Mouse (Mus musculus) E14TG2a.4 (cell line): ENCODE data around the gene Col16a1.

Experiments used
- CTCF ChIP-seq: conservative IDR thresholded peaks from 2 replicates; pipeline ENCODE4 v1.5.1; 2014; ENCODE audit warnings: low read length
- POU5F1 ChIP-seq: IDR thresholded peaks from 2 replicates; pipeline ENCODE4 v1.6.1; 2014; ENCODE audit warnings: low read length, borderline replicate concordance

DNA sequence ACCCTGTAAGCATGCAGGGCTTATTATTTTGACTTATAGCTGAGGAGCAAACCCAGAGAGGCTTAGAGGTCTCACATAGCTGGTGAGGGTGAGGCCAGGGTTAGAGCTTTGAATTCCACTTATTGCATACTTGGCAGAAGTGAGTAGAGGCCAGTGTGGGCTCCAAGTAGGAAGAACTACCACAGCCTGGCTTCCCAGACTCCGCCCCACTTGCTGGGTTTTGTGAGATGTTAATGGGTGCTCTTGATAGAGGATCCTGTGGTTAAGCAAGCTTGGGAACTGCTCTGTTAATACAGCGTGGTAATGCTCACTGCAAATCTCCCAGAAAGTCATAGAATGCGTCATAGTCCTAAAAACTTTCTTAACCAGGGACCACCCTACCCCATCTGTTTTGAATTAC, 61.3 kb downstream of the Col16a1 start:
- no peak for TF ChIP-seq CTCF
- no peak for TF ChIP-seq POU5F1
